Mouse (Mus musculus) heart, embryonic 16.5 days (tissue): Measurements from ENCODE around the gene Vrk1. TPM values are rescaled to one million over a fixed set of nuclear protein-coding genes. Genes with fewer than 3 reads are reported as not detected.

Experiments used
- ATAC-seq: fragments of 200-750 bp; cut with Nextera tagmentation; replicated peaks from 2 replicates; pipeline ENCODE4 v1.8.0; 2017; ENCODE audit warnings: moderate number of reproducible peaks; ENCODE audit not compliant: insufficient read depth, low FRiP score; ENCODE audit errors: extremely low read depth
- H3K27ac ChIP-seq: fragments of 300-500 bp; sonication (generic); 2 replicates; pipeline ENCODE4 v1.5.1; 2014; ENCODE audit warnings: mild to moderate bottlenecking, low read length, control low read depth, moderate library complexity
- H3K27me3 ChIP-seq: fragments of 300-500 bp; sonication (generic); 2 replicates; pipeline ENCODE4 v1.6.1; 2014; ENCODE audit warnings: low read length, mixed read lengths; ENCODE audit not compliant: control insufficient read depth, insufficient read depth
- H3K36me3 ChIP-seq: fragments of 300-500 bp; sonication (generic); 2 replicates; pipeline ENCODE4 v1.6.1; 2014; ENCODE audit not compliant: control insufficient read depth, insufficient read depth
- H3K4me1 ChIP-seq: fragments of 300-500 bp; sonication (generic); 2 replicates; pipeline ENCODE4 v1.6.1; 2014; ENCODE audit warnings: low read length, mixed read lengths; ENCODE audit not compliant: control insufficient read depth, insufficient read depth
- H3K4me2 ChIP-seq: fragments of 300-500 bp; sonication (generic); 2 replicates; pipeline ENCODE4 v1.6.1; 2014; ENCODE audit warnings: low read depth, mild to moderate bottlenecking, control low read depth, low read length
- H3K4me3 ChIP-seq: fragments of 300-500 bp; sonication (generic); 2 replicates; pipeline ENCODE4 v1.5.1; 2014; ENCODE audit warnings: mild to moderate bottlenecking, control low read depth, low read length
- H3K9ac ChIP-seq: fragments of 300-500 bp; sonication (generic); 2 replicates; pipeline ENCODE4 v1.6.1; 2014; ENCODE audit warnings: low read length, control low read depth
- H3K9me3 ChIP-seq: fragments of 300-500 bp; sonication (generic); replicated peaks from 2 replicates; pipeline ENCODE4 v1.6.1; 2016; ENCODE audit warnings: low read length; ENCODE audit not compliant: control insufficient read depth
- WGBS: fragments of 180-500 bp; shearing (Covaris S2); extraction: QIAGEN DNeasy Blood & Tissue Kit; methylation state at CpG from one replicate; pipeline ENCODE4 v1.1.7; 2014; 5-methylcytosine and 5-hydroxymethylcytosine counted together
- polyA plus RNA-seq: library from polyadenylated mRNA; unstranded; fragments of >200 nt; fragmentation: Nextera tagmentation; extraction: Ambion mirVana; gene quantifications from 2 replicates; pipeline ENCODE4 v1.2.1, GENCODE M21; 2015

The Vrk1 gene
- polyA plus RNA-seq, 1 experiment from 2014 or later: 50.5 TPM

GRCm38 (mm10) chr12:106080945-106081747, 71.1 kb downstream of the Vrk1 start:
- Histone ChIP-seq H3K4me1 (no peaks in the 10 kb centered on the region), H3K4me2 (no peak overlapping the region), H3K9ac (no peak overlapping the region), H3K27ac (no peak overlapping the region), H3K9me3 (no peaks in the 10 kb centered on the region), H3K27me3 (no peaks in the 10 kb centered on the region), H3K36me3 (0 out of 2 replicates have a peak, but pooled peaks cover 3% of the 10 kb centered on the region), H3K4me3 (no peak overlapping the region)
- WGBS: 58% methylated on average over 23 of the region's 23 CpGs
- no peak for ATAC-seq

- Histone ChIP-seq H3K4me2 (no peak overlapping the region), H3K4me3 (no peak overlapping the region), H3K9me3 (no peaks in the 10 kb centered on the region), H3K27me3 (no peaks in the 10 kb centered on the region), H3K36me3 (0 out of 2 replicates have a peak, but pooled peaks cover 2% of the 10 kb centered on the region), H3K27ac (no peak overlapping the region), H3K4me1 (no peaks in the 10 kb centered on the region), H3K9ac (no peak overlapping the region)
- WGBS: 83% methylated on average over 7 of the region's 7 CpGs
- no peak for ATAC-seq
These were observed 71.7 kb downstream of the Vrk1 start for GRCm38 (mm10) chr12:106081748-106082140.

- H3K4me2 ChIP-seq: no peak overlapping the region
- ATAC-seq: no peak
- no peak overlapping the region for H3K4me3 ChIP-seq
- H3K27me3 ChIP-seq: no peaks in the 10 kb centered on the region
- H3K27ac ChIP-seq: no peak overlapping the region
- no peaks in the 10 kb centered on the region for H3K36me3 ChIP-seq
- no peaks in the 10 kb centered on the region for H3K9me3 ChIP-seq
- 53% methylated on average over 16 of the region's 16 CpGs for WGBS
- H3K4me1 ChIP-seq: no peaks in the 10 kb centered on the region
- H3K9ac ChIP-seq: no peak overlapping the region
These were observed 72.3 kb downstream of the Vrk1 start for GRCm38 (mm10) chr12:106082191-106082957.

- Histone ChIP-seq H3K4me3 (no peak overlapping the region), H3K4me2 (no peak overlapping the region), H3K9me3 (no peaks in the 10 kb centered on the region), H3K9ac (no peak overlapping the region), H3K27me3 (no peaks in the 10 kb centered on the region), H3K36me3 (no peaks in the 10 kb centered on the region), H3K4me1 (no peaks in the 10 kb centered on the region), H3K27ac (no peak overlapping the region)
- 76% methylated on average over 11 of the region's 11 CpGs for WGBS
- no peak for ATAC-seq
These were observed 72.9 kb downstream of the Vrk1 start for GRCm38 (mm10) chr12:106082958-106083381.

- Histone ChIP-seq H3K9ac (no peak overlapping the region), H3K9me3 (no peaks in the 10 kb centered on the region), H3K4me2 (no peak overlapping the region), H3K4me1 (no peaks in the 10 kb centered on the region), H3K4me3 (no peak overlapping the region), H3K36me3 (no peaks in the 10 kb centered on the region), H3K27ac (no peak overlapping the region), H3K27me3 (no peaks in the 10 kb centered on the region)
- ATAC-seq: no peak
- 86% methylated on average over 12 of the region's 12 CpGs for whole genome bisulfite sequencing
These were observed 74.1 kb downstream of the Vrk1 start for GRCm38 (mm10) chr12:106084126-106084525.

- ATAC-seq: no peak; the same call in 1 of the 2 replicates
- H3K9ac ChIP-seq: no peak overlapping the region
- H3K27me3 ChIP-seq: no peaks in the 10 kb centered on the region
- peaks cover 9% of the 10 kb centered on the region; the same call in 1 of the 2 replicates for H3K9me3 ChIP-seq
- no peak overlapping the region for H3K4me2 ChIP-seq
- H3K36me3 ChIP-seq: no peaks in the 10 kb centered on the region
- no peaks in the 10 kb centered on the region for H3K4me1 ChIP-seq
- no peak overlapping the region for H3K27ac ChIP-seq
- 91% methylated on average over 9 of the region's 9 CpGs for WGBS
- no peak overlapping the region for H3K4me3 ChIP-seq
These were observed 84.8 kb downstream of the Vrk1 start for GRCm38 (mm10) chr12:106094827-106095226.

GRCm38 (mm10) chr12:106102003-106102402, 92.0 kb downstream of the Vrk1 start:
- peaks cover 4% of the 10 kb centered on the region; the same call in 1 of the 2 replicates for H3K9me3 ChIP-seq
- 88% methylated on average over 6 of the region's 6 CpGs for WGBS
- no peak overlapping the region for H3K9ac ChIP-seq
- no peaks in the 10 kb centered on the region for H3K36me3 ChIP-seq
- no peaks in the 10 kb centered on the region for H3K27me3 ChIP-seq
- no peak overlapping the region for H3K4me2 ChIP-seq
- no peak for ATAC-seq
- H3K4me3 ChIP-seq: no peak overlapping the region
- no peaks in the 10 kb centered on the region for H3K4me1 ChIP-seq
- H3K27ac ChIP-seq: no peak overlapping the region

- Histone ChIP-seq H3K9ac (no peak overlapping the region), H3K36me3 (no peaks in the 10 kb centered on the region), H3K27ac (no peak overlapping the region), H3K4me1 (no peaks in the 10 kb centered on the region), H3K4me2 (no peak overlapping the region), H3K4me3 (no peak overlapping the region), H3K27me3 (no peaks in the 10 kb centered on the region), H3K9me3 (peaks cover 4% of the 10 kb centered on the region; the same call in 1 of the 2 replicates)
- no peak for ATAC-seq
- WGBS: 56% methylated on average over 16 of the region's 16 CpGs
These were observed 93.0 kb downstream of the Vrk1 start for GRCm38 (mm10) chr12:106102726-106103643.
